Mouse (Mus musculus): ENCODE data around the gene Ap2a2. TPM values are rescaled to one million over a fixed set of nuclear protein-coding genes. Genes with fewer than 3 reads are reported as not detected.
"Not testable (repeated sequence)": the region's sequence is repeated elsewhere in the genome, so short reads cannot be mapped to it uniquely, and the experiment has no call there.

Ap2a2 gene
- polyA plus RNA-seq, 1 experiment from 2014 or later: 81.9 TPM

GRCm38 (mm10) chr7:141578943-141579342, 17.0 kb downstream of the Ap2a2 start:
- H3K27ac ChIP-seq (replicated peaks): no peak overlapping the region

GRCm38 (mm10) chr7:141581323-141581722, 19.4 kb downstream of the Ap2a2 start:
- no peak overlapping the region for H3K4me3 ChIP-seq (replicated peaks)
- peaks cover 3% of the 10 kb centered on the region; the same call in 1 of the 2 replicates for H3K36me3 ChIP-seq
- no peak overlapping the region for H3K27ac ChIP-seq (replicated peaks)
- 0 out of 2 replicates have a peak, but pooled peaks cover 4% of the 10 kb centered on the region for H3K4me1 ChIP-seq
- H3K9ac ChIP-seq: no peak overlapping the region
- no peak for ATAC-seq (ENCODE audit: insufficient number of reproducible peaks, low FRiP score, low TSS enrichment, low read depth)
- no peaks in the 10 kb centered on the region for H3K9me3 ChIP-seq (replicated peaks)
- H3K27me3 ChIP-seq: no peaks in the 10 kb centered on the region
- 78% methylated on average over 7 of the region's 7 CpGs for WGBS
- H3K4me2 ChIP-seq (replicated peaks): no peak overlapping the region

More at GRCm38 (mm10) chr7:141578943-141579342, 17.0 kb downstream of the Ap2a2 start:
- WGBS: 96% methylated on average over 2 of the region's 2 CpGs
- Histone ChIP-seq H3K4me1 (0 out of 2 replicates have a peak, but pooled peaks cover 4% of the 10 kb centered on the region), H3K4me3 (replicated peaks) (no peak overlapping the region), H3K27me3 (no peaks in the 10 kb centered on the region), H3K9me3 (replicated peaks) (no peaks in the 10 kb centered on the region), H3K36me3 (peaks cover 3% of the 10 kb centered on the region; the same call in 1 of the 2 replicates), H3K9ac (no peak overlapping the region), H3K4me2 (replicated peaks) (no peak overlapping the region)
- no peak for ATAC-seq (ENCODE audit: insufficient number of reproducible peaks, low FRiP score, low TSS enrichment, low read depth)

GRCm38 (mm10) chr7:141584048-141584841, 22.3 kb downstream of the Ap2a2 start:
- 83% methylated on average over 4 of the region's 5 CpGs for WGBS
- Histone ChIP-seq H3K36me3 (peaks cover 10% of the 10 kb centered on the region), H3K27me3 (no peaks in the 10 kb centered on the region), H3K4me3 (replicated peaks) (no peak overlapping the region), H3K9me3 (replicated peaks) (no peaks in the 10 kb centered on the region), H3K9ac (no peak overlapping the region), H3K4me2 (replicated peaks) (no peak overlapping the region), H3K27ac (replicated peaks) (no peak overlapping the region), H3K4me1 (0 out of 2 replicates have a peak, but pooled peaks cover 3% of the 10 kb centered on the region)
- ATAC-seq (ENCODE audit: insufficient number of reproducible peaks, low FRiP score, low TSS enrichment, low read depth): no peak

- Histone ChIP-seq H3K4me1 (0 out of 2 replicates have a peak, but pooled peaks cover 3% of the 10 kb centered on the region), H3K9me3 (replicated peaks) (no peaks in the 10 kb centered on the region), H3K27ac (replicated peaks) (no peak overlapping the region), H3K9ac (no peak overlapping the region), H3K4me3 (replicated peaks) (no peak overlapping the region), H3K4me2 (replicated peaks) (no peak overlapping the region), H3K27me3 (no peaks in the 10 kb centered on the region), H3K36me3 (peaks cover 18% of the 10 kb centered on the region)
- no peak for ATAC-seq (ENCODE audit: insufficient number of reproducible peaks, low FRiP score, low TSS enrichment, low read depth)
- 64% methylated on average over 4 of the region's 4 CpGs for WGBS
Measured at GRCm38 (mm10) chr7:141585288-141585687, 23.3 kb downstream of the Ap2a2 start.

GRCm38 (mm10) chr7:141585881-141586280, 23.9 kb downstream of the Ap2a2 start:
- ATAC-seq (ENCODE audit: insufficient number of reproducible peaks, low FRiP score, low TSS enrichment, low read depth): no peak
- H3K4me2 ChIP-seq (replicated peaks): no peak overlapping the region
- H3K27ac ChIP-seq (replicated peaks): no peak overlapping the region
- peaks cover 24% of the 10 kb centered on the region for H3K36me3 ChIP-seq
- H3K9me3 ChIP-seq (replicated peaks): no peaks in the 10 kb centered on the region
- no peak overlapping the region for H3K4me3 ChIP-seq (replicated peaks)
- H3K4me1 ChIP-seq: 0 out of 2 replicates have a peak, but pooled peaks cover 3% of the 10 kb centered on the region
- H3K27me3 ChIP-seq: no peaks in the 10 kb centered on the region
- H3K9ac ChIP-seq: no peak overlapping the region
- 67% methylated on average over 1 of the region's 1 CpGs for WGBS

- no peak overlapping the region for H3K27ac ChIP-seq (replicated peaks)
- no peak overlapping the region for H3K4me2 ChIP-seq (replicated peaks)
- H3K36me3 ChIP-seq: peaks cover 38% of the 10 kb centered on the region
- no peak overlapping the region for H3K4me3 ChIP-seq (replicated peaks)
- H3K27me3 ChIP-seq: no peaks in the 10 kb centered on the region
- WGBS: 72% methylated on average over 6 of the region's 6 CpGs
- H3K9me3 ChIP-seq (replicated peaks): no peaks in the 10 kb centered on the region
- no peak overlapping the region for H3K9ac ChIP-seq
- H3K4me1 ChIP-seq: 0 out of 2 replicates have a peak, but pooled peaks cover 3% of the 10 kb centered on the region
- ATAC-seq (ENCODE audit: insufficient number of reproducible peaks, low FRiP score, low TSS enrichment, low read depth): no peak
Measured at GRCm38 (mm10) chr7:141588890-141589289, 26.9 kb downstream of the Ap2a2 start.

- not testable (repeated sequence) for H3K27ac ChIP-seq (replicated peaks); H3K27me3 ChIP-seq
- 97% methylated on average over 6 of the region's 7 CpGs for WGBS
Measured at GRCm38 (mm10) chr7:141590249-141590648, 28.3 kb downstream of the Ap2a2 start.

GRCm38 (mm10) chr7:141590959-141591358, 29.0 kb downstream of the Ap2a2 start:
- WGBS: 91% methylated on average over 8 of the region's 8 CpGs

More at GRCm38 (mm10) chr7:141590249-141590648, 28.3 kb downstream of the Ap2a2 start:
- ATAC-seq (ENCODE audit: insufficient number of reproducible peaks, low FRiP score, low TSS enrichment, low read depth); H3K9ac ChIP-seq; H3K9me3 ChIP-seq (replicated peaks); H3K4me2 ChIP-seq (replicated peaks); H3K4me3 ChIP-seq (replicated peaks); H3K4me1 ChIP-seq: not testable (repeated sequence)
- H3K36me3 ChIP-seq: peaks cover 38% of the 10 kb centered on the region

GRCm38 (mm10) chr7:141592096-141592495, 30.1 kb downstream of the Ap2a2 start:
- H3K4me2 ChIP-seq (replicated peaks): no peak overlapping the region
- H3K9ac ChIP-seq: no peak overlapping the region
- no peak for ATAC-seq (ENCODE audit: insufficient number of reproducible peaks, low FRiP score, low TSS enrichment, low read depth)
- no peak overlapping the region for H3K27ac ChIP-seq (replicated peaks)
- no peak overlapping the region for H3K4me3 ChIP-seq (replicated peaks)
- H3K27me3 ChIP-seq: no peaks in the 10 kb centered on the region
- H3K9me3 ChIP-seq (replicated peaks): no peaks in the 10 kb centered on the region
- WGBS: 90% methylated on average over 1 of the region's 1 CpGs
- peaks cover 39% of the 10 kb centered on the region for H3K36me3 ChIP-seq
- H3K4me1 ChIP-seq: 0 out of 2 replicates have a peak, but pooled peaks cover 3% of the 10 kb centered on the region

More at GRCm38 (mm10) chr7:141590959-141591358, 29.0 kb downstream of the Ap2a2 start:
- Histone ChIP-seq H3K9ac (no peak overlapping the region), H3K9me3 (replicated peaks) (no peaks in the 10 kb centered on the region), H3K27ac (replicated peaks) (no peak overlapping the region), H3K36me3 (peaks cover 38% of the 10 kb centered on the region), H3K4me3 (replicated peaks) (no peak overlapping the region), H3K27me3 (no peaks in the 10 kb centered on the region), H3K4me2 (replicated peaks) (no peak overlapping the region), H3K4me1 (0 out of 2 replicates have a peak, but pooled peaks cover 3% of the 10 kb centered on the region)
- no peak for ATAC-seq (ENCODE audit: insufficient number of reproducible peaks, low FRiP score, low TSS enrichment, low read depth)

GRCm38 (mm10) chr7:141593056-141593455, 31.1 kb downstream of the Ap2a2 start:
- Histone ChIP-seq H3K9ac (no peak overlapping the region), H3K4me3 (replicated peaks) (no peak overlapping the region), H3K27ac (replicated peaks) (no peak overlapping the region), H3K27me3 (no peaks in the 10 kb centered on the region), H3K4me2 (replicated peaks) (no peak overlapping the region), H3K36me3 (peaks cover 48% of the 10 kb centered on the region), H3K9me3 (replicated peaks) (no peaks in the 10 kb centered on the region), H3K4me1 (no peaks in the 10 kb centered on the region)
- 91% methylated on average over 6 of the region's 6 CpGs for WGBS
- no peak for ATAC-seq (ENCODE audit: insufficient number of reproducible peaks, low FRiP score, low TSS enrichment, low read depth)

- H3K36me3 ChIP-seq: peaks cover 55% of the 10 kb centered on the region
Measured at GRCm38 (mm10) chr7:141596971-141597370, 35.0 kb downstream of the Ap2a2 start.

More at GRCm38 (mm10) chr7:141596971-141597370, 35.0 kb downstream of the Ap2a2 start:
- Histone ChIP-seq H3K27ac (replicated peaks) (no peak overlapping the region), H3K4me3 (replicated peaks) (no peak overlapping the region), H3K4me1 (no peaks in the 10 kb centered on the region), H3K4me2 (replicated peaks) (no peak overlapping the region), H3K27me3 (no peaks in the 10 kb centered on the region), H3K9me3 (replicated peaks) (no peaks in the 10 kb centered on the region), H3K9ac (no peak overlapping the region)
- 80% methylated on average over 1 of the region's 1 CpGs for WGBS
- no peak for ATAC-seq (ENCODE audit: insufficient number of reproducible peaks, low FRiP score, low TSS enrichment, low read depth)
